Mouse (Mus musculus): Measurements from ENCODE around the gene Immp2l. TPM values are rescaled to one million over a fixed set of nuclear protein-coding genes. Genes with fewer than 3 reads are reported as not detected.

Immp2l gene
- polyA plus RNA-seq, 1 experiment from 2014 or later = 10.3 TPM

GRCm38 (mm10) chr12:41558956-41559735, 535.3 kb downstream of the Immp2l start:
- Histone ChIP-seq H3K27ac (replicated peaks) (no peak overlapping the region), H3K4me1 (peaks cover 17% of the 10 kb centered on the region), H3K27me3 (replicated peaks) (no peaks in the 10 kb centered on the region), H3K4me2 (no peak overlapping the region), H3K9me3 (no peaks in the 10 kb centered on the region), H3K4me3 (no peak overlapping the region), H3K9ac (no peak overlapping the region), H3K36me3 (no peaks in the 10 kb centered on the region)
- 54% methylated on average over 5 of the region's 5 CpGs for WGBS
- no peak for ATAC-seq (ENCODE audit: extremely low read depth, insufficient number of reproducible peaks, low FRiP score, low TSS enrichment)

- no peaks in the 10 kb centered on the region for H3K27me3 ChIP-seq (replicated peaks)
- no peaks in the 10 kb centered on the region for H3K36me3 ChIP-seq
- peak overlapping the region; percentile 56; the same call in 1 of the 2 replicates for H3K9ac ChIP-seq
- H3K4me2 ChIP-seq = peak overlapping the region; percentile 61
- H3K4me3 ChIP-seq = peak overlapping the region; percentile 33
- WGBS = 16% methylated on average over 18 of the region's 18 CpGs
- no peaks in the 10 kb centered on the region for H3K9me3 ChIP-seq
- peaks cover 12% of the 10 kb centered on the region for H3K4me1 ChIP-seq
- ATAC-seq (ENCODE audit: extremely low read depth, insufficient number of reproducible peaks, low FRiP score, low TSS enrichment) = no peak
- H3K27ac ChIP-seq (replicated peaks) = peak overlapping the region; percentile 6; the same call in 1 of the 2 replicates
These were observed 541.9 kb downstream of the Immp2l start for GRCm38 (mm10) chr12:41565540-41566432.

GRCm38 (mm10) chr12:41566433-41566794, 542.5 kb downstream of the Immp2l start:
- no peak for ATAC-seq (ENCODE audit: extremely low read depth, insufficient number of reproducible peaks, low FRiP score, low TSS enrichment)
- peak overlapping the region; percentile 6; the same call in 1 of the 2 replicates for H3K27ac ChIP-seq (replicated peaks)
- peaks cover 12% of the 10 kb centered on the region for H3K4me1 ChIP-seq
- H3K27me3 ChIP-seq (replicated peaks) = no peaks in the 10 kb centered on the region
- no peaks in the 10 kb centered on the region for H3K36me3 ChIP-seq
- 40% methylated on average over 1 of the region's 1 CpGs for WGBS
- H3K4me2 ChIP-seq = peak overlapping the region; percentile 61
- H3K4me3 ChIP-seq = peak overlapping the region; percentile 33
- no peaks in the 10 kb centered on the region for H3K9me3 ChIP-seq
- peak overlapping the region; percentile 56; the same call in 1 of the 2 replicates for H3K9ac ChIP-seq

GRCm38 (mm10) chr12:41573754-41574153, 549.9 kb downstream of the Immp2l start:
- Histone ChIP-seq H3K9me3 (no peaks in the 10 kb centered on the region), H3K27ac (replicated peaks) (no peak overlapping the region), H3K4me1 (no peaks in the 10 kb centered on the region), H3K4me3 (no peak overlapping the region), H3K9ac (no peak overlapping the region), H3K36me3 (no peaks in the 10 kb centered on the region), H3K4me2 (no peak overlapping the region), H3K27me3 (replicated peaks) (no peaks in the 10 kb centered on the region)
- ATAC-seq (ENCODE audit: extremely low read depth, insufficient number of reproducible peaks, low FRiP score, low TSS enrichment) = no peak
- WGBS = 48% methylated on average over 3 of the region's 3 CpGs

GRCm38 (mm10) chr12:41575221-41575620, 551.3 kb downstream of the Immp2l start:
- no peaks in the 10 kb centered on the region for H3K27me3 ChIP-seq (replicated peaks)
- H3K9me3 ChIP-seq = no peaks in the 10 kb centered on the region
- WGBS = 61% methylated on average over 4 of the region's 4 CpGs
- no peak overlapping the region for H3K4me2 ChIP-seq
- H3K9ac ChIP-seq = no peak overlapping the region
- no peak overlapping the region for H3K4me3 ChIP-seq
- no peak for ATAC-seq (ENCODE audit: extremely low read depth, insufficient number of reproducible peaks, low FRiP score, low TSS enrichment)
- H3K36me3 ChIP-seq = no peaks in the 10 kb centered on the region
- no peaks in the 10 kb centered on the region for H3K4me1 ChIP-seq
- no peak overlapping the region for H3K27ac ChIP-seq (replicated peaks)

- Histone ChIP-seq H3K9me3 (no peaks in the 10 kb centered on the region), H3K27ac (replicated peaks) (no peak overlapping the region), H3K36me3 (no peaks in the 10 kb centered on the region), H3K9ac (no peak overlapping the region), H3K4me3 (no peak overlapping the region), H3K4me2 (no peak overlapping the region), H3K27me3 (replicated peaks) (no peaks in the 10 kb centered on the region), H3K4me1 (no peaks in the 10 kb centered on the region)
- 66% methylated on average over 5 of the region's 5 CpGs for WGBS
- ATAC-seq (ENCODE audit: extremely low read depth, insufficient number of reproducible peaks, low FRiP score, low TSS enrichment) = no peak
These were observed 569.5 kb downstream of the Immp2l start for GRCm38 (mm10) chr12:41593401-41593800.

GRCm38 (mm10) chr12:41594037-41594436, 570.1 kb downstream of the Immp2l start:
- Histone ChIP-seq H3K36me3 (no peaks in the 10 kb centered on the region), H3K9ac (no peak overlapping the region), H3K9me3 (no peaks in the 10 kb centered on the region), H3K4me2 (no peak overlapping the region), H3K27me3 (replicated peaks) (no peaks in the 10 kb centered on the region), H3K27ac (replicated peaks) (no peak overlapping the region), H3K4me3 (no peak overlapping the region), H3K4me1 (no peaks in the 10 kb centered on the region)
- 86% methylated on average over 4 of the region's 4 CpGs for WGBS
- no peak for ATAC-seq (ENCODE audit: extremely low read depth, insufficient number of reproducible peaks, low FRiP score, low TSS enrichment)

- H3K4me1 ChIP-seq = no peaks in the 10 kb centered on the region
- no peak for ATAC-seq (ENCODE audit: extremely low read depth, insufficient number of reproducible peaks, low FRiP score, low TSS enrichment)
- no peaks in the 10 kb centered on the region for H3K9me3 ChIP-seq
- H3K4me2 ChIP-seq = no peak overlapping the region
- H3K4me3 ChIP-seq = no peak overlapping the region
- WGBS = 77% methylated on average over 3 of the region's 3 CpGs
- H3K27me3 ChIP-seq (replicated peaks) = no peaks in the 10 kb centered on the region
- no peak overlapping the region for H3K27ac ChIP-seq (replicated peaks)
- no peak overlapping the region for H3K9ac ChIP-seq
- H3K36me3 ChIP-seq = no peaks in the 10 kb centered on the region
These were observed 591.4 kb downstream of the Immp2l start for GRCm38 (mm10) chr12:41615271-41615670.

GRCm38 (mm10) chr12:41621341-41621740, 597.5 kb downstream of the Immp2l start:
- Histone ChIP-seq H3K4me2 (no peak overlapping the region), H3K36me3 (no peaks in the 10 kb centered on the region), H3K27me3 (replicated peaks) (no peaks in the 10 kb centered on the region), H3K27ac (replicated peaks) (no peak overlapping the region), H3K9ac (no peak overlapping the region), H3K4me1 (no peaks in the 10 kb centered on the region), H3K4me3 (no peak overlapping the region), H3K9me3 (no peaks in the 10 kb centered on the region)
- ATAC-seq (ENCODE audit: extremely low read depth, insufficient number of reproducible peaks, low FRiP score, low TSS enrichment) = no peak
- WGBS = 70% methylated on average over 6 of the region's 6 CpGs

- ATAC-seq (ENCODE audit: extremely low read depth, insufficient number of reproducible peaks, low FRiP score, low TSS enrichment) = no peak
- Histone ChIP-seq H3K27me3 (replicated peaks) (no peaks in the 10 kb centered on the region), H3K9ac (no peak overlapping the region), H3K4me2 (no peak overlapping the region), H3K27ac (replicated peaks) (no peak overlapping the region), H3K4me1 (peaks cover 12% of the 10 kb centered on the region; the same call in 1 of the 2 replicates), H3K4me3 (no peak overlapping the region), H3K36me3 (no peaks in the 10 kb centered on the region), H3K9me3 (no peaks in the 10 kb centered on the region)
- 63% methylated on average over 4 of the region's 4 CpGs for WGBS
These were observed 619.4 kb downstream of the Immp2l start for GRCm38 (mm10) chr12:41643262-41643661.

GRCm38 (mm10) chr12:41644802-41645551, 621.1 kb downstream of the Immp2l start:
- ATAC-seq (ENCODE audit: extremely low read depth, insufficient number of reproducible peaks, low FRiP score, low TSS enrichment) = no peak
- Histone ChIP-seq H3K9ac (no peak overlapping the region), H3K9me3 (no peaks in the 10 kb centered on the region), H3K4me1 (peaks cover 12% of the 10 kb centered on the region; the same call in 1 of the 2 replicates), H3K4me2 (no peak overlapping the region), H3K27ac (replicated peaks) (no peak overlapping the region), H3K27me3 (replicated peaks) (no peaks in the 10 kb centered on the region), H3K36me3 (no peaks in the 10 kb centered on the region), H3K4me3 (no peak overlapping the region)
- 62% methylated on average over 4 of the region's 4 CpGs for WGBS
